Mouse (Mus musculus) stomach, embryonic 16.5 days (tissue): ENCODE data around the gene Dok5. TPM values are rescaled to one million over a fixed set of nuclear protein-coding genes. Genes with fewer than 3 reads are reported as not detected.
A peak's percentile ranks its signal among the peaks of the same experiment; 100 is the strongest.

Source experiments
- ATAC-seq: fragments of 200-750 bp; cut with Nextera tagmentation; 2 replicates; pipeline ENCODE4 v1.8.0; 2017; ENCODE audit warnings: moderate number of reproducible peaks, moderate TSS enrichment; ENCODE audit not compliant: insufficient read depth, low FRiP score
- H3K27ac ChIP-seq: fragments of 300-500 bp; sonication (generic); 2 replicates; pipeline ENCODE4 v1.5.1; 2014; ENCODE audit warnings: low read length
- H3K27me3 ChIP-seq: fragments of 300-500 bp; sonication (generic); 2 replicates; pipeline ENCODE4 v1.6.1; 2014; ENCODE audit warnings: low read length, control low read depth, mixed read lengths; ENCODE audit not compliant: control insufficient read depth, insufficient read depth
- H3K36me3 ChIP-seq: fragments of 300-500 bp; sonication (generic); 2 replicates; pipeline ENCODE4 v1.6.1; 2014; ENCODE audit warnings: low read length; ENCODE audit not compliant: control insufficient read depth, insufficient read depth
- H3K4me1 ChIP-seq: fragments of 300-500 bp; sonication (generic); 2 replicates; pipeline ENCODE4 v1.6.1; 2014; ENCODE audit warnings: low read length, control low read depth, mixed read lengths; ENCODE audit not compliant: control insufficient read depth, insufficient read depth
- H3K4me2 ChIP-seq: fragments of 300-500 bp; sonication (generic); 2 replicates; pipeline ENCODE4 v1.6.1; 2014; ENCODE audit warnings: low read depth, low read length, mixed read lengths
- H3K4me3 ChIP-seq: fragments of 300-500 bp; sonication (generic); replicated peaks from 2 replicates; pipeline ENCODE4 v1.5.1; 2014; ENCODE audit warnings: mild to moderate bottlenecking, low read length
- H3K9ac ChIP-seq: fragments of 300-500 bp; sonication (generic); 2 replicates; pipeline ENCODE4 v1.6.1; 2014; ENCODE audit warnings: low read length
- H3K9me3 ChIP-seq: fragments of 300-500 bp; sonication (generic); replicated peaks from 2 replicates; pipeline ENCODE4 v1.6.1; 2016; ENCODE audit warnings: low read length, control low read depth; ENCODE audit not compliant: control insufficient read depth
- WGBS: fragments of 180-500 bp; shearing (Covaris S2); extraction: QIAGEN DNeasy Blood & Tissue Kit; methylation state at CpG from one replicate; pipeline ENCODE4 v1.1.7; 2014; 5-methylcytosine and 5-hydroxymethylcytosine counted together
- polyA plus RNA-seq: library from polyadenylated mRNA; unstranded; fragments of >200 nt; fragmentation: Nextera tagmentation; extraction: Ambion mirVana; gene quantifications from 2 replicates; pipeline ENCODE4 v1.2.1, GENCODE M21; 2015

Dok5 gene
- 3.5 TPM in 2 replicates for polyA plus RNA-seq

DNA sequence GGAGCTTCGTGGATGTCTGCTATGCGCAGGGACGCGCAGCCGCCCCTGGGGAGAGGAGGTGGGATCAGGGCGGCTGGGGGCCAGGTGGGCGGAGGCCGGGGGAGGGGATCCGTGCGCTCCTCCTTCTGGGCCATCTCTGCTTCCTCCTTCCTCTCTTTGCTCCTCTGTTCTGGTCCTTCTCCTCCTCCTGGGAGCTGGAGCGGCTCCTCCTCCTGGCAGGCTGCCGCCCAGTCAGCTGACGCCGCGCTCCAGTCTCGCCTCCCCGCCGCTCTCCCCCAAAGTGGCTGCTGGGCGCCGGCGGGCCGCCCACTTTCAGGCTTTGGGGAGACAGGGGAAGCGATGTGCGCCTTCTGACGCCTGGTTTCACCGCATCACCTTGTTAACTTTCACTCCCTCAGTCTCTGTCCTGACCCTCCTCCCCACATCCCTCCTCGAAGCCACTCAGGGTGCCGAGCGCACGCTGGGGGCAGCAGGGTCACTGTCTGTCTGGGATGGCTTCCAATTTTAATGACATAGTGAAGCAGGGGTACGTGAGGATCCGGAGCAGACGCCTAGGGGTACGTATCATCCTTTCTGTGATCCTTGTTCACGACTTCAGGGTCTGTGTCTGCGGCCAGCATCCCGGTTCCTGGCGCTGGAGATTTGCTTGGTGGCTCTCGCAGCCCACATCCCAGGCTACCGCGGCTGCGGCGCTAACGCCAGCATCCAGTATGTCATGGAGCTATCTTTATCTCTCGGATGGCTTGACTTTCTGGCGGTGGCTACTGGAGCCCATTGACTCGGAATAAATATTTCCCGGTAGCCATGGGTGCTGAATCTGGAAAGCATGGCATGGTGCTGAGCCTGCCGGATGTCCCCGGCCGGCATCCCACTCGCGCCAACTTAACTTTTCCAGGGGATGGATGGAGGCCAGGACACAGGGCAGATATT lies at the start of gene Dok5:
TSS of gene Dok5 (plus strand) at position 176 of the 930 bp plus-strand sequence.
- 4% methylated on average over 53 of the region's 53 CpGs for WGBS
- Histone ChIP-seq H3K9me3 (no peaks in the 10 kb centered on the region), H3K27me3 (peaks cover 22% of the 10 kb centered on the region; the same call in 1 of the 2 replicates), H3K36me3 (no peaks in the 10 kb centered on the region), H3K4me1 (peaks cover 3% of the 10 kb centered on the region; the same call in 1 of the 2 replicates), H3K9ac (peak within 1 kb of the TSS; percentile 67), H3K4me3 (peak within 1 kb of the TSS; percentile 56), H3K27ac (no peak within 1 kb of the TSS), H3K4me2 (peak within 1 kb of the TSS; percentile 82)
- ATAC-seq = peak; percentile 91; the same call in 1 of the 2 replicates

DNA sequence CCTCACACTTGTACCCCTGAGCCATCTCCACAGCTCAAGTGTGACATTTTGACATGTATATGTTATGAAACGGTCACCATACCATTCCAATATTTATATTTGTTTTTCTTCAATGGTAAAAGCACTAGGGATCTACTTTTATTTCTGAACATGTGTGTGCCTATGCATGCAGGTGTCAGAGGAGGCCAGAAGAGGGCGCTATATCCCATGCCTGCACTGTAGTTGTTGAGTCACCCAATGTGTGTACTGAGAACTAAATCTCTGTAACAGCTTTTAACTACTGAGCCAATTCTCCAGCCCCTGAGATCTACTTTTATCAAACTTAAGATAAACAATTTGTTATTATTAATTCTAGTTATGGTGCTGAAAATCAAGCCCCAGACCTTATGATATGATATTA lies 48.2 kb upstream of the Dok5 start:
- Histone ChIP-seq H3K4me1 (no peaks in the 10 kb centered on the region), H3K36me3 (no peaks in the 10 kb centered on the region), H3K9me3 (no peaks in the 10 kb centered on the region), H3K27ac (no peak overlapping the region), H3K4me3 (no peak overlapping the region), H3K4me2 (no peak overlapping the region), H3K27me3 (no peaks in the 10 kb centered on the region), H3K9ac (no peak overlapping the region)
- WGBS = 75% methylated on average over 2 of the region's 2 CpGs
- ATAC-seq = no peak

DNA sequence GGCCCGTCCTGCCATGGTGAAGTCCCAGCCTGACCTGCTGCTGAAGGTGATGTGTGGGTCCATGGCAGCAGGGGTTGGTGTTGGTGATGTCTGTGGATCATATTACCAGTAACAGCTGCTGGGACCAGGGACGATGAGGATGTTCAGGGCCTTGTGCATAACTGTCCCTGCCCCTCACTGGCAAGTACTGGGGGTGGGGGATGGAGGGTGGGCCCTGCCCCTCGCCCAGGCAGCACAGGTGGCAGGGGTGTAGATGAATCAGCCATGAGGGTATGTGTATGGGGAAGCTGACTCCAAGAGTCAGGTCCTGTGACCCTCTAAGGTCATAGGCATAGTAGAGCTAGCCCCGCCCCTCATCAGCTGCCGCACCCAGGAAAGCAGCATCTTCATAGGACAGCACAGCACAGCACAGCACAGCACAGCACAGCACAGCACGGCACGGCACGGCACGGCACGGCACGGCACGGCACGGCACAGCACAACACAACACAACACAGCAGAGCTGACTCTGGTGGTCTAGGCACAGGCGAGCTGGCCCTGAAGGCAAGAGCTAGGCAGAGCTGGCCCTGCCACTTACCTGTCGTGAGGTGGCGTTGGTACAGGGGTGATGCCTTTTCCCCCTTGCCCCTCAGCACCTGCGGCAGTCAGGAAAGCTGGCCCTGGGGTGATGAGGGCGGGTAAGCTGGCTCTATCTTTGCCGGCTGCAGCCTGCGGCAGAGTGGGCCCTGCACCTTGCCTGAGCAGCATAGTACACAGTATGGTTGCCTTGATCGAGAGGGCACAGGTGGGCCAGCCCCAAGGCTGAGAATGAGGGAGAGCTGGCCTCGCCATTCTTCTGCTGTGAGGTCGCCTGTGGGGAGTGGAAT lies 36.3 kb upstream of the Dok5 start:
- 77% methylated on average over 23 of the region's 23 CpGs for WGBS
- ATAC-seq = peak; percentile 21; the same call in 1 of the 2 replicates

DNA sequence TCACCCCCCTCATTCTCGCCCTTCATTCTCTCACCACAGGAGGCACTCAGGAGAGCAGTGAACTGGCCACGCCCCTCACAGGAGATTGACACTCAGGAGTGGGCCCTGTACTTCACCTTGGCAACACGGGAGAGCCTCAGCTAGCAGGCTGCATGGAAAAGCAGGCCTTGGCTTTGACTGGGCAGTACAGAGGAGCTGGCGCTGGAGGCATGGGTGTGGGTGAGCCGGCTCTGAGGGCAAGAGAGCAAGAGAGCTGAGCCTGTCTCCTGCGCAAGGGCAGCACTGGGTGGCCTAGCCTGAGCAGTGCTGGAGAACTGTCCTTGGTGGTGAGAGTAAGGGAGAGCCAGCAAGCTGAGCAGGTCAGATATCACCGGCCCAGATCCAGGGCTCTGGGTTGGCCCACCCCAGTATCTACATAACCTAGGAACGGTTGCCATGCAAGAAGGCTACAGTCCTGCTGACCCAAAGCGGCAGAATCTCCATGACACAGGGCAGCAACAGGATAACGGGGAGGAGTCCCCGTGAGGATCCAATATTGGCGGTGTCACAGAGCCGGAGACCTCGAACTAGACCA lies 35.6 kb upstream of the Dok5 start:
- ATAC-seq = peak; percentile 40; the same call in 1 of the 2 replicates
- no peaks in the 10 kb centered on the region for H3K36me3 ChIP-seq
- no peak overlapping the region for H3K4me3 ChIP-seq
- no peaks in the 10 kb centered on the region for H3K27me3 ChIP-seq
- no peak overlapping the region for H3K9ac ChIP-seq
- no peak overlapping the region for H3K4me2 ChIP-seq
- H3K27ac ChIP-seq = no peak overlapping the region
- H3K4me1 ChIP-seq = no peaks in the 10 kb centered on the region
- no peaks in the 10 kb centered on the region for H3K9me3 ChIP-seq
- WGBS = 63% methylated on average over 14 of the region's 14 CpGs

More for the DNA sequence above, 36.3 kb upstream of the Dok5 start:
- no peak overlapping the region for H3K4me3 ChIP-seq
- no peak overlapping the region for H3K27ac ChIP-seq
- H3K27me3 ChIP-seq = no peaks in the 10 kb centered on the region
- no peaks in the 10 kb centered on the region for H3K4me1 ChIP-seq
- no peaks in the 10 kb centered on the region for H3K9me3 ChIP-seq
- H3K9ac ChIP-seq = no peak overlapping the region
- H3K4me2 ChIP-seq = no peak overlapping the region
- H3K36me3 ChIP-seq = no peaks in the 10 kb centered on the region

DNA sequence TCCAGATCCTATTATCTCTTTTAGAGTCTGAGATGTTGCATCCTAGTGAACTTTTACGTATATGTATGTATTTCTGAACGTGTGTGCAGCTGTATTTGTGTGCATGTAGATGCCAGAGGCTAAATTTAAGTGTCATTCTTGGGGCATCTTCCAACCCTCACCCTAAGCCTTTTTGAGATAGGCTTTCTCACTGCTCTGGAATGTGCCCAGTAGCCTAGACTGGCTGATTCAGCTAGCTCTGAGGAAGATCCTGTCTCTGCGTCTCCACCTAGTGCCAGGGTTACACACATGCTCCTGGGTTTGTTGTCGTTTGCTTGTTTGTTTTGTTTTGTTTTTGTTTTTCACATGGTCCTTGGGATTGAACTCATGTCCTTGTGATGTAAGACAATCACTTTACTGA lies 31.1 kb upstream of the Dok5 start:
- 77% methylated on average over 4 of the region's 4 CpGs for WGBS
- ATAC-seq = no peak
- Histone ChIP-seq H3K9ac (no peak overlapping the region), H3K27me3 (no peaks in the 10 kb centered on the region), H3K9me3 (no peaks in the 10 kb centered on the region), H3K36me3 (no peaks in the 10 kb centered on the region), H3K4me1 (no peaks in the 10 kb centered on the region), H3K4me2 (no peak overlapping the region), H3K27ac (no peak overlapping the region), H3K4me3 (no peak overlapping the region)

DNA sequence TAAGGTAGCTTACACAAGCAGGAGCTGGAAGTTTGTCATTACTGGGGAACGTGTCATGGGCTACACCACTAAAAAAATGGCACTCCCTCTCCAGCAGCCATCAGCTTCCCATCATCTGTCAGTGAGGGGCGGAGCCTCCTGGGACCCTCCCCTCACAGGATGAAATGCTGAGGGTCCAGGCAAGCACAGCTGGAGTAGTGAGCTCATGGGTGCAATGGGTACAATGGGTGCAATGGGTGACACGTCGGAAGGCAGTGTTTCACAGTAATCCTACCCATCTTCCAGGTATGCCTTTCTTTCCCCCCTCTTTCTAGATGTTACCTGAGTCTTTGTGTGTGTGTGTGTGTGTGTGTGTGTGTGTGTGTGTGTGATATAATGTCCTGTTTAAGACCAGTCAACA lies 25.1 kb upstream of the Dok5 start:
- no peak overlapping the region for H3K4me2 ChIP-seq
- H3K9ac ChIP-seq = no peak overlapping the region
- H3K27me3 ChIP-seq = no peaks in the 10 kb centered on the region
- 79% methylated on average over 4 of the region's 4 CpGs for WGBS
- H3K36me3 ChIP-seq = no peaks in the 10 kb centered on the region
- no peaks in the 10 kb centered on the region for H3K4me1 ChIP-seq
- ATAC-seq = no peak
- H3K9me3 ChIP-seq = no peaks in the 10 kb centered on the region
- no peak overlapping the region for H3K4me3 ChIP-seq
- no peak overlapping the region for H3K27ac ChIP-seq

DNA sequence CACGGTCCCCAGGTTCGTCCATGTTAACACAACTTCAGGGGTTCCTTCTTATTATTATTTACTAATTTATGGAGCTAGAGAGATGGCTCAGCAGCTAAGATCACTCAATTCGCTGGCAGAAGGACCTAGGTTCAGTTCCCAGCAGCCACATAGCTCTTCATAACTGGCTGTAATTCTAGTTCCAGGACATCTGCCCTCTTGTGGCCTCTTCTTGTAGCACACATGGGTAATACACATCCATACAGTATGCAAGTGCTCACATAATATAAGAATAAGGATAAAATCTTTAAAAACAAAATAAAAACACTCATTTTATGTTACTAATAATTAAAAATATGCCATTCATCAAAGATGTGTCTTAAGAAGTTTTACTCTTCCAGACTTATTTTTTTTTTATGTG lies 23.9 kb upstream of the Dok5 start:
- Histone ChIP-seq H3K27me3 (no peaks in the 10 kb centered on the region), H3K36me3 (no peaks in the 10 kb centered on the region), H3K4me2 (no peak overlapping the region), H3K4me1 (no peaks in the 10 kb centered on the region), H3K9me3 (no peaks in the 10 kb centered on the region), H3K4me3 (no peak overlapping the region), H3K27ac (no peak overlapping the region), H3K9ac (no peak overlapping the region)
- ATAC-seq = no peak
- 80% methylated on average over 3 of the region's 3 CpGs for WGBS

DNA sequence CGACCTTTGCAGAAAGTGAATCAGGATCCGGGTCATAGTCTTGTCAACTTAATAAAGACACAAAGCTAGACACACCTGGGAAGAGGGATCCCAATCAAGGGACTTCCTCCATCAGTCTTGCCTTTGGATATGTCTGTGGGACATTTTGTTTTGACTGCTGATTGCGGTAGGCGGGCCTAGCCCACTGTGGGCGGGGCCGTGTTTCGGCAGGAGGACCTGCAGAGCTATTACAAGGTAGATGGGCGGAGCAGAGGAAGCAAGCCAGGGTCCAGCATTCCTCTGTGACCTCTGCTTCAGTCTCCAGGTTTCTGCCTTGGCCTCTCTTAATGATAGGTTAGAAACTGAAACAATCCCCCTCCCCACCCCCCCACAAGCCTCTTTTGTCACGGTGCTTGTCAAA lies 22.7 kb upstream of the Dok5 start:
- Histone ChIP-seq H3K36me3 (no peaks in the 10 kb centered on the region), H3K9me3 (no peaks in the 10 kb centered on the region), H3K27me3 (no peaks in the 10 kb centered on the region), H3K27ac (no peak overlapping the region), H3K4me2 (no peak overlapping the region), H3K9ac (no peak overlapping the region), H3K4me3 (no peak overlapping the region), H3K4me1 (no peaks in the 10 kb centered on the region)
- ATAC-seq = no peak
- WGBS = 71% methylated on average over 9 of the region's 9 CpGs
